Mouse (Mus musculus) heart, embryonic 11.5 days (tissue): Measurements from ENCODE around the gene Hunk. TPM values are rescaled to one million over a fixed set of nuclear protein-coding genes. Genes with fewer than 3 reads are reported as not detected.

Source experiments
- ATAC-seq: fragments of 200-750 bp; cut with Nextera tagmentation; replicated peaks from 2 replicates; pipeline ENCODE4 v1.8.0; 2017; ENCODE audit warnings: moderate library complexity; ENCODE audit not compliant: insufficient number of reproducible peaks, low FRiP score, low TSS enrichment
- H3K27ac ChIP-seq: fragments of 300-500 bp; sonication (generic); 2 replicates; pipeline ENCODE4 v1.5.1; 2014; ENCODE audit warnings: mild to moderate bottlenecking, low read depth, low read length
- H3K27me3 ChIP-seq: fragments of 300-500 bp; sonication (generic); 2 replicates; pipeline ENCODE4 v1.6.1; 2014; ENCODE audit warnings: mild to moderate bottlenecking, low read length, mixed read lengths; ENCODE audit not compliant: control insufficient read depth, insufficient read depth
- H3K36me3 ChIP-seq: fragments of 300-500 bp; sonication (generic); 2 replicates; pipeline ENCODE4 v1.6.1; 2014; ENCODE audit warnings: mild to moderate bottlenecking, low read length, moderate library complexity, mixed read lengths; ENCODE audit not compliant: control insufficient read depth, insufficient read depth
- H3K4me1 ChIP-seq: fragments of 300-500 bp; sonication (generic); 2 replicates; pipeline ENCODE4 v1.6.1; 2014; ENCODE audit warnings: low read length; ENCODE audit not compliant: control insufficient read depth, insufficient read depth
- H3K4me2 ChIP-seq: fragments of 300-500 bp; sonication (generic); 2 replicates; pipeline ENCODE4 v1.6.1; 2014; ENCODE audit warnings: mild to moderate bottlenecking, moderate library complexity
- H3K4me3 ChIP-seq: fragments of 300-500 bp; sonication (generic); 2 replicates; pipeline ENCODE4 v1.5.1; 2014; ENCODE audit warnings: low read depth, low read length
- H3K9ac ChIP-seq: fragments of 300-500 bp; sonication (generic); 2 replicates; pipeline ENCODE4 v1.6.1; 2014; ENCODE audit warnings: mild to moderate bottlenecking, low read depth, low read length, moderate library complexity
- H3K9me3 ChIP-seq: fragments of 300-500 bp; sonication (generic); replicated peaks from 2 replicates; pipeline ENCODE4 v1.6.1; 2016; ENCODE audit warnings: low read length; ENCODE audit not compliant: control insufficient read depth
- WGBS: fragments of 180-500 bp; shearing (Covaris S2); extraction: QIAGEN DNeasy Blood & Tissue Kit; methylation state at CpG from one replicate; pipeline ENCODE4 v1.1.7; 2014; ENCODE audit not compliant: insufficient replicate concordance; 5-methylcytosine and 5-hydroxymethylcytosine counted together
- polyA plus RNA-seq: library from polyadenylated mRNA; unstranded; fragments of >200 nt; fragmentation: Nextera tagmentation; extraction: Ambion mirVana; gene quantifications from 2 replicates; pipeline ENCODE4 v1.2.1, GENCODE M21; 2014

The Hunk gene
- polyA plus RNA-seq = 14.9 and 16.4 TPM in 2 replicates

DNA sequence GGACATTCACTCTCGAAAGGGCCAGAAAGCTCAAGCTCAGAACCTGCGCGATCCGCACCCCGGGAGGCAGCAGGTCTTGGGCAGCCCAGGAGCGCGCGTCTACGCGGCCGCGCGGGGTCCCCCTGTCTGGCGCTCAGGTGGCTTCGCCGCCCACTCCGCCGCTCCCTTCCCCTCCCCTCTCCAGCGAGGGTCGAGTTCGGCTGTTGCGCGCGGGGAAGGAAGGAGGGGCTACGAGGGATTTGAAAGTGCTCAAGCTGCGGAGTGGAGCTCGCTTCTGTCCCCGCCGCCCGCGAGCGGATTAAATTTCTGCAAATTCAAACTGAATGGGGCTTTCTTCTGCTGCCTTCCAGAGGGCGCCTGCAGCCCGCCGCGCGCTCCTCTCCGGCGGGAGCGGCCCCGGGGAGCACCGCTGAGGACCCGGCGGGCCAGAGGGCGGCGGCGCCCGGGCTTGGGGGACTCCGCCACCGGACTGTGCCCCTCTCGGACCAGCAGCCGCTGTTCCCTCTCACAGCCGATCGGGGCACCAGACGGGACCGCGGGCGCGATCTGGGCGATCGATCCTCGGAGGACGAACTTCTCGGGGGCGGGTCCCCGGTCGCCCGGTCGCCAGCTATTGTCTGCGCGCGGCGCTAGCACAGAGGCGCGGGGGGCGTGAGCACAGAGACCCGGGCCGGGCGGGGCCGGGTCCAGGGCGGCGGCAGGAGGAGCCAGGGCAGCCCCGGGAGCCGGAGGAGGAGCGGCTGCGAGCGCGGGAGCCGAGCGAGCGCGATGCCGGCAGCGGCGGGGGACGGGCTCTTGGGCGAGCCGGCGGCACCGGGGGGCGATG lies at the start of gene Hunk:
Gene Hunk (plus strand): TSS at position 326 of the 826 bp plus-strand sequence.
- H3K27me3 ChIP-seq = peaks cover 2% of the 10 kb centered on the region; the same call in 1 of the 2 replicates
- peaks cover 3% of the 10 kb centered on the region; the same call in 1 of the 2 replicates for H3K36me3 ChIP-seq
- peak; percentile 65 for ATAC-seq
- peak within 1 kb of the TSS; percentile 96 for H3K27ac ChIP-seq
- WGBS = under 1% methylated on average over 89 of the region's 101 CpGs
- H3K4me3 ChIP-seq = peak within 1 kb of the TSS; percentile 91
- peaks cover 32% of the 10 kb centered on the region for H3K4me1 ChIP-seq
- H3K9ac ChIP-seq = peak within 1 kb of the TSS; percentile 95
- no peaks in the 10 kb centered on the region for H3K9me3 ChIP-seq
- H3K4me2 ChIP-seq = peak within 1 kb of the TSS; percentile 90

GRCm38 (mm10) chr16:90339026-90339425 lies 46.8 kb upstream of the Hunk start:
- Histone ChIP-seq H3K9ac (no peak overlapping the region), H3K27me3 (no peaks in the 10 kb centered on the region), H3K4me1 (no peaks in the 10 kb centered on the region), H3K9me3 (no peaks in the 10 kb centered on the region), H3K4me3 (no peak overlapping the region), H3K36me3 (no peaks in the 10 kb centered on the region), H3K27ac (no peak overlapping the region), H3K4me2 (no peak overlapping the region)
- 89% methylated on average over 6 of the region's 6 CpGs for WGBS
- no peak for ATAC-seq

GRCm38 (mm10) chr16:90341086-90341485 lies 44.7 kb upstream of the Hunk start:
- ATAC-seq = no peak
- H3K4me1 ChIP-seq = no peaks in the 10 kb centered on the region
- no peak overlapping the region for H3K27ac ChIP-seq
- H3K4me3 ChIP-seq = no peak overlapping the region
- H3K36me3 ChIP-seq = no peaks in the 10 kb centered on the region
- H3K4me2 ChIP-seq = no peak overlapping the region
- no peaks in the 10 kb centered on the region for H3K27me3 ChIP-seq
- H3K9ac ChIP-seq = no peak overlapping the region
- no peaks in the 10 kb centered on the region for H3K9me3 ChIP-seq
- WGBS = 69% methylated on average over 5 of the region's 5 CpGs

DNA sequence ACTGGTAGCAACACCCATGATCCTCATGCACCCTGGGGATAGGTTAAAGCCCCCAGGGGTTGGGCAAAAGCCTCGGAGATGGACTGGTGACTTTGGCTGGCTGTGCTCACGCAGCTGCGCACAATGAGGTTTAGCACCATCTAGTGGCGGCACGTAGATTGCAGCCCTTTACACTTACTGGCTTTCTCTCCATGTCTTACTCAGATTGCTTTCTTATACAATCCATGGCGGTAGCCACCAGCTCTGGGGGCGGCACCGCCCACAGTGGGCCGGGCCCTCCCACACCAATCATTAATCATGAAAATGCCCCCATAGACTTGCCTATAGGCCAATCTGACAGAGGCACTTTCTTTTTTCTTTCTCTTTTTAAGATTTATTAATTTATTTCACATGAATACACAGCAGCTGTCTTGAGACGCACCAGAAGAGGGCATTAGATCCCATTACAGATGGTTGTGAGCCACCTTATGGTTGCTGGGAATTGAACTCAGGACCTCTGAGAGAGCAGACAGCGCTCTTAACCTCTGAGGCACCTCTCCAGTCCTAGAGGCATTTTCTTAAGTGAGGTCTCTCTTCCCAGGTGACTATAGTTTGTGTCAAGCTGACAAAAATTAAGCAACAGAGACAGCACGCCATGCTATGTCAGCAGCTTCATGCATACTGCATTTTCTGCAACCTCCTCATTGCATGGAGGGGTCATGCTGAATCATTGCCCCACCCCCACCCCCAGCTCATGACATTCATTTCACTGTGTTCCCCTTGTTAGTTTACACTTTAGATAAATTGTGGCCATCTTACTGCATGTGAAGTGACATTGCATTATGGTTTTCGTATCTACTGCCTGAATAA lies 35.9 kb upstream of the Hunk start:
- no peak overlapping the region for H3K4me3 ChIP-seq
- H3K4me2 ChIP-seq = no peak overlapping the region
- peak; percentile 77 for ATAC-seq
- no peaks in the 10 kb centered on the region for H3K27me3 ChIP-seq
- WGBS = 31% methylated on average over 12 of the region's 13 CpGs
- no peaks in the 10 kb centered on the region for H3K9me3 ChIP-seq
- no peak overlapping the region for H3K27ac ChIP-seq
- H3K36me3 ChIP-seq = no peaks in the 10 kb centered on the region
- H3K4me1 ChIP-seq = no peaks in the 10 kb centered on the region
- no peak overlapping the region for H3K9ac ChIP-seq

DNA sequence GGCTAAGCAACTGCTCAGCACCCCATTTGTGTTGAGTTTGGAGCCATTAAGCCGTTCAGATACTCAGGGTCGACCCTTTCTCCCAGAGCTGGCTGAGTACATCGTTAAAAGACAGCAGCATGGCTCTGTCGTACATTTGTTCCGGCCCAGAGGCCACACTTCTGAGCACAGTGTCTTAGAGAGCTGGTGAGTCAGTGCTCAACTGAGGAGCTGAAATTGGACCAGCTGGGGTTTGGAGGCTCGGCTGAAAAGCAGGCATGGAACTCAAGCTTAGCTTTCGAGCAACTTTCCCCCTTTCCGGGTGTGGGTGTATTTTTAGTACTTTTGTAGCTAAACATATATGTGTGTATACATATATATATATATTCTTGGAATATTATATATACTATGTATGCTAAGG lies 34.1 kb upstream of the Hunk start:
- ATAC-seq = no peak
- no peak overlapping the region for H3K4me3 ChIP-seq
- no peaks in the 10 kb centered on the region for H3K9me3 ChIP-seq
- no peaks in the 10 kb centered on the region for H3K36me3 ChIP-seq
- H3K4me1 ChIP-seq = no peaks in the 10 kb centered on the region
- H3K27ac ChIP-seq = no peak overlapping the region
- H3K27me3 ChIP-seq = no peaks in the 10 kb centered on the region
- no peak overlapping the region for H3K4me2 ChIP-seq
- WGBS = 73% methylated on average over 8 of the region's 8 CpGs
- H3K9ac ChIP-seq = no peak overlapping the region

DNA sequence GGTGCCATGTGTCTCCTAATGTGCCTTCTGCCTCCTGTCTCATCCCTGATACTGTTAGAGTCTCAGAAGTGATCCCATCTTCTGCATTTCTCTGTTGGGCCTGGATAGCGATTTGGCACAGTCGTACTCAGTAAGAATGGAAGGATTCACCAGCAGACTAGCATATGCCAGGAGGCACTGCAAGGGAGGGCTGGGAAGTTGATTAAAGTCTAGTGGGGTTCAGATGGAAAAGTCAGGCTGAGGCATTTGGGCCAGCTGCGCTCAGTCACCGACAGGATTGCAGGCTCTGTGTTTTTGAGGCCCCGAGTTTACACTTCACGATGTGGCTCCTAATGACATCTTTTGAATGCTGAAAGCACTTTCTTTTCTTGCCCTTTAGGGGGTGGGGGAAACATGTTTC lies 33.1 kb upstream of the Hunk start:
- WGBS = 60% methylated on average over 6 of the region's 6 CpGs
- Histone ChIP-seq H3K4me1 (peaks cover 2% of the 10 kb centered on the region), H3K9ac (no peak overlapping the region), H3K27me3 (no peaks in the 10 kb centered on the region), H3K9me3 (no peaks in the 10 kb centered on the region), H3K36me3 (no peaks in the 10 kb centered on the region), H3K27ac (no peak overlapping the region), H3K4me3 (no peak overlapping the region), H3K4me2 (no peak overlapping the region)
- no peak for ATAC-seq

DNA sequence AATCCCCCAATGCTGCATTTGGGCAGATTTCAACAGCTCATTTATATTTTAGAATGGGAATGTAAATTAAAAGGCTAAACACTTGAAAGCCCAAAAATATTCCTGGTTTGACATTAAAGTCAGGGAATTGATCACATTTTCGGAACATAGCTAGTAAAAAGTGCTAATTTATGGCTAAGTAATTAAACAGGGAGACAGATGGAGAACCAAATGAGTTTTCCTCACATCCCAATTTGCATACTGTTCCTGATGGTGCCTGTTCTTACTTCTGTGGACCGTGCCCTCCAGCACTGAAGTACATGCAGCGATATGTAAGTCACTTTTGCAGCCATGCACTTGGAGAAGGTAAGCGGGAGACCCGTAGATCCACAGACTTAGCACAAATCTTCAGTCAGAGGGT lies 32.7 kb upstream of the Hunk start:
- H3K4me2 ChIP-seq = no peak overlapping the region
- ATAC-seq = no peak
- peaks cover 4% of the 10 kb centered on the region for H3K4me1 ChIP-seq
- no peak overlapping the region for H3K9ac ChIP-seq
- H3K9me3 ChIP-seq = no peaks in the 10 kb centered on the region
- 88% methylated on average over 5 of the region's 5 CpGs for WGBS
- no peak overlapping the region for H3K4me3 ChIP-seq
- no peak overlapping the region for H3K27ac ChIP-seq
- H3K36me3 ChIP-seq = no peaks in the 10 kb centered on the region
- no peaks in the 10 kb centered on the region for H3K27me3 ChIP-seq

DNA sequence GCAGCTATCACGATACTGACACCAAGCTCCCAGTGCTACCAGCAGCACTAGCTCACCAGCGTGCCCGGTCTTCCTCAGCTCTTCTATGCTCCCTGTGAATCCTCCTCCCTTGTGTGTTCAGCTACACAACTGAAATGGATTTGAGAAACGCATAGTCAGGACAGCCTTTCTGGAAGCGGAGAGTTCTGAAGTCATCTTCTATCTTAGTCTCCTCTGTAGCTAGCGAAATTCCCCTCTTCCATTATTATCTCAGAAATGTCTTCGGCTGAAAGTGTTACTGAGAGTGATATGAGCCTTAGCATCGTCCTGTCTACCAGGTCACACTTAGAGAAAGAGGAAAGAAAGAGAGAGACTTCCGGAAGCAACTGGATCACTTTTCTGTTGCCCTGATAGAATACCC lies 26.5 kb upstream of the Hunk start:
- Histone ChIP-seq H3K9ac (peak overlapping the region; percentile 40; the same call in 1 of the 2 replicates), H3K36me3 (no peaks in the 10 kb centered on the region), H3K4me3 (no peak overlapping the region), H3K4me1 (peaks cover 29% of the 10 kb centered on the region), H3K9me3 (no peaks in the 10 kb centered on the region), H3K27ac (peak overlapping the region; percentile 89), H3K4me2 (peak overlapping the region; percentile 55), H3K27me3 (no peaks in the 10 kb centered on the region)
- ATAC-seq = peak; percentile 39
- 20% methylated on average over 9 of the region's 9 CpGs for WGBS
